Mouse (Mus musculus) forebrain, embryonic 15.5 days (tissue): ENCODE measurements at regions not wholly inside any gene's neighbourhood (a gene's known extent, or its start where the extent isn't known, plus 50 kb on each side); places are given as distances from the start of the nearest gene placed in this dataset.

Experiments
- ATAC-seq: fragments of 200-750 bp; cut with Nextera tagmentation; replicated peaks from 2 replicates; pipeline ENCODE4 v1.8.0; 2017; ENCODE audit warnings: mild to moderate bottlenecking, moderate TSS enrichment, moderate library complexity
- H3K27ac ChIP-seq: fragments of 300-500 bp; sonication (generic); replicated peaks from 2 replicates; pipeline ENCODE4 v1.5.1; 2015; ENCODE audit warnings: mild to moderate bottlenecking, inconsistent platforms
- H3K27me3 ChIP-seq: fragments of 300-500 bp; sonication (generic); 2 replicates; pipeline ENCODE4 v1.6.1; 2015; ENCODE audit warnings: inconsistent platforms
- H3K36me3 ChIP-seq: fragments of 300-500 bp; sonication (generic); 2 replicates; pipeline ENCODE4 v1.6.1; 2015; ENCODE audit warnings: mild to moderate bottlenecking, inconsistent platforms
- H3K4me1 ChIP-seq: fragments of 300-500 bp; sonication (generic); 2 replicates; pipeline ENCODE4 v1.6.1; 2015; ENCODE audit warnings: inconsistent platforms
- H3K4me2 ChIP-seq: fragments of 300-500 bp; sonication (generic); replicated peaks from 2 replicates; pipeline ENCODE4 v1.6.1; 2015; ENCODE audit warnings: mild to moderate bottlenecking, inconsistent platforms
- H3K4me3 ChIP-seq: fragments of 300-500 bp; sonication (generic); 2 replicates; pipeline ENCODE4 v1.5.1; 2015; ENCODE audit warnings: mild to moderate bottlenecking, inconsistent platforms
- H3K9ac ChIP-seq: fragments of 300-500 bp; sonication (generic); replicated peaks from 2 replicates; pipeline ENCODE4 v1.6.1; 2015; ENCODE audit warnings: mild to moderate bottlenecking, inconsistent platforms
- H3K9me3 ChIP-seq: fragments of 300-500 bp; sonication (generic); 2 replicates; pipeline ENCODE4 v1.6.1; 2016; ENCODE audit warnings: inconsistent platforms
- WGBS: fragments of 180-500 bp; shearing (Covaris S2); methylation state at CpG from one replicate; pipeline ENCODE4 v1.1.7; 2015; ENCODE audit warnings: mixed read lengths; 5-methylcytosine and 5-hydroxymethylcytosine counted together

DNA sequence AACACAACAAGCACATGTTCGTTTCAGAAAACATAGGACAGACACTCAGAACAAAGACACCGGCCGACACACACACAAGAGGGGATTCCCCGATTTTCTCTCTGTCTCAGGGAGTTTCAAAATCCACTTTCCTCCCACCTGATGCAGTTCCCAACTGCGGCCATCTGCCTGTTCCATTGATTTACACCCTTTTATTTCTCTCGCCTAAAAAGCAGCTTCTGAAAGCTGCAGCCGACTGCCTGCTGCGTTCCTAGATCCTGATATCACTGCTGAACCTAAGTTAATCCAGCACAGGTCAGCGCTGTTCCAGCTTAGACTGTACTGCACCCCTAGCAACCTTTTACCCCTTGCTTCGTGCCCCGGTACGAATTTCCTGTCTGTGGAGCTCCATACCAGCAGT lies 237.0 kb downstream of the Impad1 start:
- H3K27ac ChIP-seq = no peak overlapping the region
- no peak overlapping the region for H3K4me2 ChIP-seq
- H3K27me3 ChIP-seq = no peaks in the 10 kb centered on the region
- no peaks in the 10 kb centered on the region for H3K9me3 ChIP-seq
- no peak overlapping the region for H3K4me3 ChIP-seq
- H3K9ac ChIP-seq = no peak overlapping the region
- H3K4me1 ChIP-seq = no peaks in the 10 kb centered on the region
- ATAC-seq = no peak
- WGBS = 78% methylated on average over 12 of the region's 12 CpGs
- H3K36me3 ChIP-seq = no peaks in the 10 kb centered on the region

- Histone ChIP-seq H3K36me3 (no peaks in the 10 kb centered on the region), H3K4me1 (no peaks in the 10 kb centered on the region), H3K4me2 (no peak overlapping the region), H3K4me3 (no peak overlapping the region), H3K27ac (no peak overlapping the region), H3K9me3 (no peaks in the 10 kb centered on the region), H3K9ac (no peak overlapping the region), H3K27me3 (no peaks in the 10 kb centered on the region)
- ATAC-seq = no peak
- 83% methylated on average over 5 of the region's 5 CpGs for WGBS
These were observed 242.9 kb downstream of the Impad1 start for GRCm38 (mm10) chr4:4550301-4550700.

GRCm38 (mm10) chr4:4549893-4550292 lies 243.3 kb downstream of the Impad1 start:
- H3K9me3 ChIP-seq = no peaks in the 10 kb centered on the region
- H3K4me2 ChIP-seq = no peak overlapping the region
- H3K4me3 ChIP-seq = no peak overlapping the region
- H3K27me3 ChIP-seq = no peaks in the 10 kb centered on the region
- no peak overlapping the region for H3K27ac ChIP-seq
- H3K4me1 ChIP-seq = no peaks in the 10 kb centered on the region
- ATAC-seq = no peak
- no peak overlapping the region for H3K9ac ChIP-seq
- WGBS = 81% methylated on average over 4 of the region's 4 CpGs
- no peaks in the 10 kb centered on the region for H3K36me3 ChIP-seq

DNA sequence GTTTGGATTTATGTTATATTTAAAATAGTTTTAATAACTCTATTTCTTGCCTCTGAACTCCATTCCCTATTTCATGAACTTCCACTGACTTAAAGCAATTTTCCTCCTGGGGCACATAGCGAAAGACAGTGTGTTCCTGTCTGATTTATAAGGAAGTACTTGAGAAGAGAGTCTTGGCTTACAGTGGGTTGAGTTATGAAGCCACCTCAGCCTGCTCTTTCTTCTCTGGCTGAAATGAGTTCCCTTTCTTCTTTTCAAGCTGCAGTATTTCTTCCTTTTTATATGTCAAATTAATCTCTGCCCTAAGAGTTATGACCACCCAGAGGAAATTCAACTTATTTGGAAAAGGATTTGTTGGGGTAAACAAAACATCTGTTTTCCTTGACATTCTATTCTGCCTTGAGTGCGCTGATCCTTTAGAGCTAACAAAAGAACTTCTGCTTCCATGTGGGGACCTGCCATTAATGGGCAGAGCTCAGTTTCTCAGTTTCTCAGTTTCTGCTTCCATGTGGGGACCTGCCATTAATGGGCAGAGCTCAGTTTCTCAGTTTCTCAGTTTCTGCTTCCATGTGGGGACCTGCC lies 255.9 kb downstream of the Impad1 start:
- Histone ChIP-seq H3K27ac (no peak overlapping the region), H3K9me3 (no peaks in the 10 kb centered on the region), H3K9ac (no peak overlapping the region), H3K4me1 (no peaks in the 10 kb centered on the region), H3K4me3 (no peak overlapping the region), H3K36me3 (no peaks in the 10 kb centered on the region), H3K27me3 (no peaks in the 10 kb centered on the region), H3K4me2 (no peak overlapping the region)
- WGBS = 79% methylated on average over 2 of the region's 2 CpGs
- no peak for ATAC-seq

- H3K4me2 ChIP-seq = no peak overlapping the region
- no peak overlapping the region for H3K4me3 ChIP-seq
- no peak overlapping the region for H3K9ac ChIP-seq
- H3K9me3 ChIP-seq = no peaks in the 10 kb centered on the region
- ATAC-seq = no peak
- no peaks in the 10 kb centered on the region for H3K27me3 ChIP-seq
- WGBS = 86% methylated on average over 4 of the region's 4 CpGs
- H3K4me1 ChIP-seq = no peaks in the 10 kb centered on the region
- H3K27ac ChIP-seq = no peak overlapping the region
- H3K36me3 ChIP-seq = no peaks in the 10 kb centered on the region
These were observed 261.0 kb downstream of the Impad1 start for GRCm38 (mm10) chr4:4532196-4532595.

GRCm38 (mm10) chr4:4528311-4528710 lies 264.8 kb downstream of the Impad1 start:
- ATAC-seq = no peak
- no peak overlapping the region for H3K9ac ChIP-seq
- no peak overlapping the region for H3K4me3 ChIP-seq
- H3K27ac ChIP-seq = no peak overlapping the region
- H3K4me2 ChIP-seq = no peak overlapping the region
- H3K9me3 ChIP-seq = no peaks in the 10 kb centered on the region
- H3K36me3 ChIP-seq = no peaks in the 10 kb centered on the region
- 86% methylated on average over 12 of the region's 12 CpGs for WGBS
- H3K27me3 ChIP-seq = no peaks in the 10 kb centered on the region
- no peaks in the 10 kb centered on the region for H3K4me1 ChIP-seq

GRCm38 (mm10) chr4:4521757-4522156 lies 271.4 kb downstream of the Impad1 start:
- Histone ChIP-seq H3K27ac (no peak overlapping the region), H3K27me3 (no peaks in the 10 kb centered on the region), H3K4me2 (no peak overlapping the region), H3K36me3 (no peaks in the 10 kb centered on the region), H3K9ac (no peak overlapping the region), H3K9me3 (no peaks in the 10 kb centered on the region), H3K4me1 (no peaks in the 10 kb centered on the region), H3K4me3 (no peak overlapping the region)
- ATAC-seq = no peak
- WGBS = 82% methylated on average over 2 of the region's 2 CpGs

GRCm38 (mm10) chr4:4518741-4519140 lies 274.4 kb downstream of the Impad1 start:
- Histone ChIP-seq H3K4me2 (no peak overlapping the region), H3K27ac (no peak overlapping the region), H3K4me1 (no peaks in the 10 kb centered on the region), H3K9me3 (no peaks in the 10 kb centered on the region), H3K27me3 (no peaks in the 10 kb centered on the region), H3K4me3 (no peak overlapping the region), H3K9ac (no peak overlapping the region), H3K36me3 (no peaks in the 10 kb centered on the region)
- ATAC-seq = no peak
- WGBS = 75% methylated on average over 2 of the region's 2 CpGs

- Histone ChIP-seq H3K4me2 (no peak overlapping the region), H3K27me3 (no peaks in the 10 kb centered on the region), H3K4me3 (no peak overlapping the region), H3K4me1 (no peaks in the 10 kb centered on the region), H3K27ac (no peak overlapping the region), H3K9me3 (no peaks in the 10 kb centered on the region), H3K36me3 (no peaks in the 10 kb centered on the region), H3K9ac (no peak overlapping the region)
- no peak for ATAC-seq
These were observed 279.8 kb downstream of the Impad1 start for GRCm38 (mm10) chr4:4513351-4513750.

- Histone ChIP-seq H3K27ac (no peak overlapping the region), H3K9ac (no peak overlapping the region), H3K9me3 (no peaks in the 10 kb centered on the region), H3K4me3 (no peak overlapping the region), H3K36me3 (no peaks in the 10 kb centered on the region), H3K4me1 (no peaks in the 10 kb centered on the region), H3K27me3 (no peaks in the 10 kb centered on the region), H3K4me2 (no peak overlapping the region)
- WGBS = 73% methylated on average over 2 of the region's 2 CpGs
- no peak for ATAC-seq
These were observed 282.8 kb downstream of the Impad1 start for GRCm38 (mm10) chr4:4510180-4510920.

DNA sequence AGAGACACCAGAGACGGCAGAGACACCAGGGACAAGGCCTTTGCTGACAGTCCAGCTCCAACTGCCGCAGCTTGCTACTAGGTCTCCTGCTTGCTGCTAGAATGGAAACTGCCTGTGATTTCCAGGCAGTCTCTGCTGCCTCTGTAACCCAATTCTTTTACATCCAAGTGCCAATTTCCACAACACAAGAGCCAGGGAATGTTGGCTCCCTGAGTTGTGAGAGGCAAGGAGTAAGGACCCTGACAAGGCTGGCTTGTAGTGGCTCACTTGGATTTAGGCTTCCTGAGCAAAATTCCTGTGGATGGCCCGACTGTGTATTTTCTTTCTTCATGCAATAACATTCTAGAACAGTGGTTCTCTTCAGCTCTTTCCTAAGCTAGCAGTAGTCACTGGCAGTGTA lies 283.9 kb downstream of the Impad1 start:
- H3K9me3 ChIP-seq = no peaks in the 10 kb centered on the region

GRCm38 (mm10) chr4:4497199-4497598 lies 296.0 kb downstream of the Impad1 start:
- no peaks in the 10 kb centered on the region for H3K27me3 ChIP-seq
- no peak overlapping the region for H3K4me3 ChIP-seq
- H3K27ac ChIP-seq = no peak overlapping the region
- no peaks in the 10 kb centered on the region for H3K9me3 ChIP-seq
- ATAC-seq = no peak
- H3K36me3 ChIP-seq = no peaks in the 10 kb centered on the region
- no peak overlapping the region for H3K4me2 ChIP-seq
- no peak overlapping the region for H3K9ac ChIP-seq
- WGBS = 89% methylated on average over 1 of the region's 1 CpGs
- no peaks in the 10 kb centered on the region for H3K4me1 ChIP-seq

More for the DNA sequence above, 283.9 kb downstream of the Impad1 start:
- Histone ChIP-seq H3K27me3 (no peaks in the 10 kb centered on the region), H3K4me2 (no peak overlapping the region), H3K4me3 (no peak overlapping the region), H3K36me3 (no peaks in the 10 kb centered on the region), H3K9ac (no peak overlapping the region), H3K27ac (no peak overlapping the region), H3K4me1 (no peaks in the 10 kb centered on the region)
- no peak for ATAC-seq
- 78% methylated on average over 3 of the region's 3 CpGs for WGBS

DNA sequence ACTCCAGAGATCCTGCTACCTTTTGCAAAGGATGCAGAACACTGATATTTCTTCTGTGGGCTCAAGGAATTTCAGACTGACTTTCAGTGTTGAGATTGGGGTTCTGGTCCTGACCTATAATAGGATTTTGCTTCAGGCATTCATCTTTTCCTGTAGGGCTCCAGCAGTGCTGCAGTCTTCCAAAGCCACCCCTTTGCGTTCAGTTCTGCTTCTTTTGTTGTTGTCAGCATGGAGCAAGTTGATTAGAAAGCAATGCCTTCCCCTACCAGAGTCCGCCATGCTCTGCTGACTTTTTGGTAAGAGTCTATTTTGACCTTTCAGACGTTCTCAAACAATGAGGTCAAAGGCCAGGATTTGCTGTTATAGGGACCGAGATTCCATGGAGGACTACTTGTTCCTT lies 297.0 kb downstream of the Impad1 start:
- no peaks in the 10 kb centered on the region for H3K36me3 ChIP-seq
- no peaks in the 10 kb centered on the region for H3K27me3 ChIP-seq
- H3K4me1 ChIP-seq = no peaks in the 10 kb centered on the region
- no peak overlapping the region for H3K9ac ChIP-seq
- no peak overlapping the region for H3K27ac ChIP-seq
- H3K9me3 ChIP-seq = no peaks in the 10 kb centered on the region
- H3K4me2 ChIP-seq = no peak overlapping the region
- 7% methylated on average over 4 of the region's 4 CpGs for WGBS
- H3K4me3 ChIP-seq = no peak overlapping the region
- no peak for ATAC-seq
